Mouse (Mus musculus) c-Kit-positive CD71-negative TER-119-negative erythroid progenitor cells, embryonic 14.5 days (primary cell): Measurements from ENCODE around the gene Ubash3a.

Source experiments
- DNase-seq: peaks from one replicate; pipeline ENCODE4 v3.0.0-alpha.2; 2013; ENCODE audit warnings: low read depth

Gene Ubash3a

DNA sequence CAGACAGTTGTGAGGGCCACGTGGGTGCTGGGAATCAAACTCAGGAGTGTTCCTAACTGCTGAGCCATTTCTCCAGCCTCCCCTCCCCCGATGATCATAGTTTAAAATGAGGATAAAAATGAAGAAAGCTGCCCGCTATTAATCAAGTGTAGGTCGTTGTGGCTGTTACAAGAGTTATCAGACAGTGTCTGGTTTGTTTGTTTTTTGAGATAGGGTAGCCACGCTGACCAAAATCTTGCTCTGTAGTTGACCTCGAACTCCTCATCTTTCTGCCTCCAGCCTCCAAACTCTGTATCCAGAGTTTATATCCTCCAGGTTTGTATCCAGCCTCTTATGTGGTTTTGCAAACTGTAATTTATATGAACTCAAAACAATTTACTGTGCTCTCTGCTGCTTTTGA is 72.6 kb downstream of the Ubash3a start:
- no peak for DNase-seq

DNA sequence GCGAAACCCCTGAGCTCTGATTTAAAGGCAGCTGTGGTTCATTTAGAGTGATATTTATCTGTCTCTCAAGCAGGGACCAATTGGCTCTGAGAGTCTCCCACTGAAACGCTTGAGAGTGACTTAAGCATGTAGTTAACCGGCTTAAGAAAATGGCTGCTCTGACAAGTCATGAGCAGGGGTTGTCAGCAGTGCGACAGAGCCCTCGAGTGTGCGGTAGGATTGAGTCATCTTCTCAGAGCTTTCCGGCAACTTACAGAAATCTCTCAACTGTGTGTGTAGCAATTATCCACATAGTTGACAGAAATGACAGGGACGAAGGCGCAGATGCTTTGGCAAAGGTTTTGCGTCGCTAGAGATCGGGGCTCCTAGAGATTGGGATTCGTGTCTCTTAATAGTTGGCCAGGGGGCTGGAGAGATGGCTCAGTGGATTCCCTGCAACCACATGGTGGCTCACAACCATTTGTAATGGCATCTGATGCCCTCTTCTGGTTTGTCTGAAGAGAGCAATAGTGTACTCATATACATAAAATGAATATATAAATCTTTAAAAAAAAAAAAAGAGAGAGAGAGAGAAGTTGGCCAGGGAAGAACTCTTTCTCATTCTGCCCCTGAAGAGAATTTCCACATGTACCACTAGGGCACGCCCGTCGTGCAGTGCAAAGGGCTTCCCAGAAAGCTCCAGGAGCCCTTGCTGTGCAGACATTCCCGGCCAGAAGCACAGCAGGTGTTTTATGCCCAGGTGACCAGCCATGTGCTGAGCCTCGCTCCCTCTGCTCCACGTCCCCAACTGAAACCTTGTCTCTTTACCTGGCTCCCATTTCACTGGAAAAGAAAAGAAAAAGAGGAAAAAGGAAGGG is 74.4 kb downstream of the Ubash3a start:
- no peak for DNase-seq

GRCm38 (mm10) chr17:31282687-31283053 is 75.0 kb downstream of the Ubash3a start:
- DNase-seq: no peak

DNA sequence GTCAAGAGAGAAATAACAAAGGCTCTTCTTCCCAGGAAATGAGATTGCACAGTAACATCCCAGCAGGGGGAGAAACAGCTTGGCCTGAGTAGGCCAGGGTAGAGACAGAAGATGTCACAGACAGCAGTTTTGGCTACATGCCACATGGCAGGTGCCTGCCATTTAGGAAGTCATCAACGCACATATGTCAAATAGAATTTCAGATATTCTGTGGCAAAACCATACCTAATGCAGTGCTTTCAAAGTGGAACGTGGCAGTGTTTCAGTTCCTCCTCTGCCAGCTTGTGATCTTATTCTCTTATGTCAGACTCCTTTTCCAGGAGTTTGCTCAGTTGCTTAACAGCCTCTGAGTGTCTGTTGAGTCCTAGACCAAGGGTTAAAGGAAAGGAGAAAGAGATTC is 78.2 kb downstream of the Ubash3a start:
- no peak for DNase-seq

DNA sequence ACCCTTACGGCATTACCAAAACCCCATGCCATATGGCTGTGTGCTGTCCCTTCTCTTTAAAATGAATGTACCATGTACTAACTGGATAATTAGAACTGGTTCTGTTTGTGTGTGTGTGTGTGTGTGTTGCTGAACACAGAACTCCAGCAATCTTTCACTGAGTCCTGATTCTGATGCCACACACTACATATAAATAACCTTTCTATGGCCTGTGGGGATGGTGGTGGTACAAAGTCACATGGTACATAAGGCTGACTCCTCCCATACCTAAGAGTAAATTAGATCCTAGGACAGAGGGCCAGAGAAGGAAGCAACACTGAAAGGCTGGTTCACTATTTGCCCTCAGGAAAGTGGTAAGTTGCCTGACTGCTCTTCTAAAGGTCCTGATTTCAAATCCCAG is 78.8 kb downstream of the Ubash3a start, which contains the start of gene Slc37a1:
Slc37a1 (plus strand) TSS at position 301 of the 400 bp plus-strand sequence.
- DNase-seq: no peak

GRCm38 (mm10) chr17:31287216-31287615 is 79.5 kb downstream of the Ubash3a start:
- DNase-seq: no peak

DNA sequence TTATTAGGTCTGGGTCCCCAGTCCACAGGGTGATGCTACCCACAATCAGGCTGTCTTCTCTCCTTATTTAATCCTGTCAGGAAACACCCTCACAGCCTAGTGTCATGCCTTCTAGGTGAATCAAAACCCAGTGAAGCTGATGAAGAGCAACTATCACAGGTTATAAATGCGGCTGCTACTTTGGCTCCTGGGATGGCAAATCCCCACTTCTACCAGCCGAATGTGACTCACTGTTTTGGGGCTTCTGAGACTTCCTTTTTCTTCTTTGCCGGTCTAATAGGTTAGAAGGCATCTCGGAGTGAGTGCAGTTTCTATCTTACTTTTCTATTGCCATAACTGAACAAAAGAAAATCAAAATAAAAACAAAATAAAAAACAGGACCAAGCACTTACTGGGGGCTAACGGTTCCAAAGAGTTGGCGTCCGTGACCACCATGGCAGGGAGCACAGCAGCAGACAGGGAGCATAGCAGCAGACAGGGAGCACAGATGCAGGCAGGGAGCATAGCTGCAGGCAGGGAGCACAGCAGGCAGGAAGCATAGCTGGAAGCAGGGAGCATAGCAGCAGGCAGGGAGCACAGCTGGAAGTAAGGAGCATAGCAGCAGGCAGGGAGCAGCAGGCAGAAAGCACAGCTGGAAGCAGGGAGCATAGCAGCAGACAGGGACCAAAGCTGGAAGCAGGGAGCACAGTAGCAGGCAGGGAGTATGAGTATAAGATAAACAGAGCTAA is 81.5 kb downstream of the Ubash3a start:
- DNase-seq: no peak

GRCm38 (mm10) chr17:31290311-31290710 is 82.6 kb downstream of the Ubash3a start:
- no peak for DNase-seq

DNA sequence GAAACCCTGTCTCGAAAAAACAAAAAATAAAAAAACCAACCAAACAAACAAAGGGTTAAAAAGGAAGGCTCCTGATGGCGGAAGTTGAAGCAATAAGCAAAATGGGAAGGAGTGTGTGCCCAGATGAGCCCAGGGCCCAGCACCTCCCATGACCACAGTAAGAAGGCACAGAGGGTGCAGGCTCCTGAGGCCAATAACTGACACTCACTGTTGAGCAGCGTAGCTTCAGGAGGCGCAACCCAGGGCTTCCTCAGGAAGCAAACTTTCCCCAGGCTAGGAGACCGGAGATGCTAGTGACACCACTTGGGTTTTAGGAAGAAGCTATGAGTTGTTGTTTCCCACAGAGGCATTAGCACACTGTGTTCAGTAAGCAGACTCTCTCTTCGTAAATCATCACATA is 83.2 kb downstream of the Ubash3a start:
- DNase-seq: no peak

DNA sequence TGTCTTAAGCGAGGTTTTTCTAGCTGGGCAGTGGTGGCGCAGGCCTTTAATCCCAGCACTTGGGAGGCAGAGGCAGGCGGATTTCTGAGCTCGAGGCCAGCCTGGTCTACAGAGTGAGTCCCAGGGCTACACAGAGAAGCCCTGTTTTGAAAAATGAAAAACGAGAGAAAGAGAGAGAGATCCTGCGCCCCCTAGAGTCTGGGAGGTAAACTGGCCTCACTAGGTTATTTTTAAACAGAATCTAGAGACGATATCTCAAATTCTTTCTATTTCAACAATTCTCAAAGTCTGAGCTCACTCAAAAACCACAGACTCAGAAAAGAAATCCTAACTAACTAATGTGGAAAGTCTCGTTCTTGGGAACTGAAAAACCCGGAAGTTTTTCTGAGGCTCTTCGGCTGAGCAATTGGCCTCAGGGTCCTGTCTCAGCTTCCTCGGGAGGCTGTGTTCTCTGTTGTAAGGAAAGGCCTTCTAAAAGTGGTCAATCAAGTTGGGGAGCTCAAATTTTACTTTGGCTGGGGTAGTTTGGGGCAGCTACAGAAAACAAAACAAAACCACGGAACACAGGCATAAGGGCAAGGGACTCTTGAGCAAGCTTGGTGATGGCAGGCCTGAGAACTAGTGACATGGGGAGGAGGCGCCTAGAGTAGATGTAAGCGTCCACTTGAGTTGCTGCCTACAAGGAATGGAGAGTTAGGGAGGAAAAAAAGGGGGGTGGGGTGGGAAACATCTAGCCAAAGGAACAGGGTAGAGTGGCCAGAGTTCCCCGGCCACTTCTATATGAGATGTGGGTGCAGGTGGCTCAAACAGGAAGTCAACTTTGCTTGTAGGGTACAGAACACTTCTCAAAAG is 86.9 kb downstream of the Ubash3a start:
- DNase-seq: no peak

DNA sequence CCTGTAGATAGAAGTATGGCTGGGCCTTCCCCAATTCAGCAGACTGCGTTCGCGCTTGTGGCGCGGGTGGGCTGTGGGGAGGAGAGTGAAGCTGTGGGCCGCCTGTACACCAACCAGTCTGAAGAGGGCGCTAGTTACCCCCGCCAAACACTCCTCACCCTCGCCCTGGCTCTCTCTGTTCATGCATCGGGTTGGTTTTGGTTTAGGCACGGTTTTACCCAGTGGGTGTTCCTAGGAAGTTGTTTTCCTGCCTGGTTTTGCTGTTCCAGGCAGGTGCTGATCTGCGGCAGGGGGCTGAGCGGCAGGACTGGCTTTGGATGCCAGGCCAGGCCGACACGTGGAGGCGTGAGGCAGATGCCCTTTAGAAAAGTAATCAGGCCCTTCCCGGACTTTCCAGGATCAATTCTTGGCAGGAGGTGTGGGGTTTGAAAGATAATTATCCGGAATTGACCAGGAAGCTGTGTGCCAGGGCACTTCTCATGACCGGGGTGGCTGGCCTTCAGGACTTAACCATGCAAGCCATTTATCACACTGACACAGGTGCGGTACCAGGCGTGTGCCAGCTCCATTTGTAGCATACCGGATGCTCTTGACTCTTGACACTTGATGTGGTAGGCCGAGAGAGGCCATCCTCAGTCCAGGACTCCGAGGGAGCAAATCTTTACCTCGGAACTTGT is 87.7 kb downstream of the Ubash3a start:
- no peak for DNase-seq

DNA sequence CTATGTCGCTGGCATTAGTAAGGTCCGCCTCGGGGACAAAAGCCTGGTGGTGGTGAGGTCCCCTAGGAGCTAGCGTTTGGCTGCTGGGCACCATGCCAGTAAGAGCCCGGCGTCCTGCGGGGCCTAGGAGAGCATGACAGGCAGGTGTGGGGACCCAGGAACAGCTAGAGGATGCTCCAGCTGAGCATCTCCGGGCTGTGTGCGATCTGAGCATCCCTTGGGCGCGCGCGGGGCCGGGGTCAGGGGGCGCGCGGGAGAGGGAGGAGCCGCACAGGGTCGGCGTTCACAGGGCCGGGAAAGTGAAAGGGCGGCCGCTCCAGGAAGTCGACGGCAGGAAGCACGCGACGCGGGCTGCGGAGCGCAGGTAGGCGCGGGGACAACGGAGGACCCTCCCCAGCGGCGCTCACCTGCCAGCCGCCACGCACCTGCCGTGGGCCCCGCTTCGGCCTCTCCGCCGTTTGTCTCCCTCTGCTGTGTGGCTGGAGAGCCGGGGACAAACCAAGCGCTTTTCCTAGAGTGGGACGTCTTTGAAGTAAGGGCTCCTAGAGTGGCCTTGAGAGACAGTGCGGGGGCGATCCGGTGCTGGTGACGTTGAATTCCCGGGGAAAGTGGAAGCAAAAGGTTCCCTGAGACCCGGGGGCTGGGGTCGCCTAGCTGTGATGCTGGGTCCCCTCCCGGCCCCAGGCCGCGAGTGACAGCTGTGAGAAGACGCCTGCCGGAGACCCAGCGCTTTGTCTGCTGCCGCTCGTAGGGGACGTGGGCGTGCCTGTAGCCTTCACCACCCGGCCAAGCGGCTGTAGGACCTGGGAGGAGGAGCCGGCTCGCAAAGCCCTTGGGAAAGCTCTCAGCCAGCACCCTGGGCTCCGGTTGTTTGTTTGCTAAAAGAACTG is 88.5 kb downstream of the Ubash3a start:
- no peak for DNase-seq
